Mouse (Mus musculus): ENCODE data around the gene Crtc3.

The Crtc3 gene

DNA sequence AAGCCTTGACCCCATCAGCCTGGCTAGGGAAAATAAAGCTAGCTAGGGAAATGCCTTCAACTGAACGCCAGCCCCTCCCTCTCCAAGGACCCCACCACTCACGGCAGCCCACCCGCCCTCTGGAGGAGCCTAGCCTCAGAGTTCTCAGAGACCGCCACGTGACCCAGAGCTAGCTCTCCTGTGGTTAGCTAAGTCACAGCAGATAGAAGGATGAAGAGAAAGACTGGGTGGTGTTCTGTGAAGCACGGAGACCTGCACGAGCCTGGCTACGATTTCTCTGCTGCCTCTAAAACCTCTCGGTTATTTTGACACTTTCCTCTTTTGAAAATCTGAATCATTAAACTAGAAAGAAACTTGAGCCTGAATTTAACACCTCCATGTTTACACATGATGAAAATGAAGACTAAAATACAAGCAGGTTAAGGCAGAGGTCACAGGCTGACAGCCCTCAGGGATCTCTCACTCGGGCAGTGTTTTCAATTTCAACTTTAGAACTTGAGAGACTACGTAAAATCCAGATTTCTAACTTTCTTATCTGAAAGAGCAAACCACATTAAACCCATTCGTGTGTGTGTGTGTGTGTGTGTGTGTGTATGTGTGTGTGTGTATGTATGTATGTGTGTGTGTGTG is 8.3 kb downstream of the Crtc3 start:
- DNase-seq = no peak

DNA sequence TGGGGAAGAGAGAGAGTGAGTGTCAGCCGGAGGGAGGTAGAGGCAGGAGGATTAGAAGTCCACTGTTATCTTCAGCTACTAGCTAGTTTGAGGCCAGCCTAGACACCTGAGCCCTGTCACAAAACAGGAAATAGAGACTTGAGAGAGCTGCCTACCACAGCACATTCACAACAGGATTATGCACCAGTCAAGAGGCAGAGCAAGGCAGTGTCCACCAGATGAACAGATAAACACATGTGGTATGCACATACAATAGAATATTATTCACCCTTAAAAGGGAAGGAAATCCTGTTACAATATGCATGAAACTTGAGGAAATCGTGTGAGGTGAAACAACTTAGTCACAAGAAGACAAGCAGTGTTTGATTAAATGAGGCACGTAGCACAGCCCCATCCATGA is 16.4 kb downstream of the Crtc3 start:
- DNase-seq = no peak

DNA sequence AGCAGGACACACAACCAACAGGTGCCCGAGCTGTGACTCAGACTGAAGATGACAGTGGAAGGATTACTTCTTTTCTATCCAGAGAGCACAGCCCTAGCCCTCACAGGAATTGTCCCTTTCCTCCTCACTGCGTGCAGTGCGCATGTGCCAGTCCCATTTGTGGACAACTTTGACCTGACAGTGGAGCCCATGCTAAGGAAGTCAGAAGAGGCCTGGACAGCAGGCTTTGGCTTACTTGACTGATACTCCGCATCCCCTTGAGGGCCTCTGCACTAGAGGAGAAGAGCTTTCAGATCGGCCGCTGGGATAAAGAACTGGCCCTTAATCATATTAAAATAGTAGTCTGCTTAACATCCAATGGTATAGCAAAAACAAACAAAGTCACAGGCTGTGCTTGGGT is 17.8 kb downstream of the Crtc3 start:
- no peak for DNase-seq

DNA sequence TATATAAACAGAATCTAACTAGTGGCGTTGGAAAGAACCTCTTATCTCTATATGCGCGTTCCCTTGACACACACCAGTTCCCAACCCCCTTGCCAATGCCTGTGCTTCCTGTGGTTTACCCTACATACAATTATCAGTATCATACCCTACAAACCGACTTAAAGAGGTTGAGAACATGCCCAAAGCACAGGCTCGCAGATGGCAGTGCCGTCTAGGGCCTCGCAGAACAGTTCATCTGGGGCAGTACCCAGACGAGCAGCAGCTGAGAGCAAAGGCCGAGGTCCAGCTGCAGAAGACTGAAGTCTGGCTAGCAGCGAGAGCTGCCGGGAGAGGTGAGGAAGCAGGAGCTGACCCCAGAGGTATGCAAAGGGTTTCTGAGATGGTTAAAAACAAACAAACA is 21.5 kb downstream of the Crtc3 start:
- DNase-seq = no peak

DNA sequence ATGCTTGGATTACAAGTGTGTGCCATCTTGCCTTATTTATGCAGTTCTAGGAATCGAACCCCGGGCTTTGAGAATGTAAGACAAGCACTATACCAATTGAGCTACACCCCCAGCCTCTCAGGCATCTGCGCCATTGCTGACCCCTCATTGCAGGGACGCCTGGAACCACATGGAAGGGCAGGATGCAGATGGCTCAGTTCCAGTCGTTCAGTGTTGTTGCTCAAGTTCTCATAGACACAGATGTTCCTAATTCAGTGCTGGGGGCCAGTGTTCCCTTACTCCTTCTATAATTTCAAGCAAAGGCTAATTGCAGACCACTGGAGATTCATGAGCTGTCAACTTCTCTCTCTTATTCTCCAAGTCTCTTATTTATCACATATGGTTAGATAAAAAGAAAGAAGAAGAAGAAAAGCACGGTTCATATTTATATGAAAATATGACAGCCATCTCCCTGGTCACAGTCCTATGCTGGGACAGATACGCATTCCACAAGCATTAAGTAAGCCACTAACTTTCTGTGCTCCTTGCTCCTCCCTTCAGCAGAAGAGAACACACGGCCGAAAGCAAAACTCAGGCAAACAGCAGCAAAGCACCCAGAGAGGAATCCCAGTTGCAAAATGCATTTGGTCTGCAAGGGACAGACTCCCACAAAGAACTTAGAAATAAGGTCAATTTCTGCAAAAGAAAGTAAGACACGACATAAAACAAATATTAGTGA is 22.3 kb downstream of the Crtc3 start:
- peak; percentile 78 for DNase-seq

DNA sequence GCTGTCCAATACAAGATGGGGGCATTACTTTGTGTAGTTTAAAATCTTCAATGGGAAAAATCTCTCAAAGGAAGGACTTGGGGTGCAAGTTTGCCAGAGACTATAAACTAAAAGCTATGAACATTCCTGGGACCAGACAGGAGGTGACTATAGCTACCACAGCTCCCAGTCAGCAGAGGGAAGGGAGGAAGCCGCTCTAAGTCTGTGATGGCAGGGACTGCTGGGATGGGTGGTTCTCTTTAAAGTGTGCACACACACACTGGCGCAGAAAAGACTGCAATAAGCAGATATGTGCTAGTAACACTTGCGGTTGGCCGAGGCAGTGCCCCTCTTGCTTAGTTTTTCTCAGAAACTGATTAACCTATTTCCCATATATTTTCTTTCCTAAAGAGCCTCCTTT is 27.6 kb downstream of the Crtc3 start:
- no peak for DNase-seq

DNA sequence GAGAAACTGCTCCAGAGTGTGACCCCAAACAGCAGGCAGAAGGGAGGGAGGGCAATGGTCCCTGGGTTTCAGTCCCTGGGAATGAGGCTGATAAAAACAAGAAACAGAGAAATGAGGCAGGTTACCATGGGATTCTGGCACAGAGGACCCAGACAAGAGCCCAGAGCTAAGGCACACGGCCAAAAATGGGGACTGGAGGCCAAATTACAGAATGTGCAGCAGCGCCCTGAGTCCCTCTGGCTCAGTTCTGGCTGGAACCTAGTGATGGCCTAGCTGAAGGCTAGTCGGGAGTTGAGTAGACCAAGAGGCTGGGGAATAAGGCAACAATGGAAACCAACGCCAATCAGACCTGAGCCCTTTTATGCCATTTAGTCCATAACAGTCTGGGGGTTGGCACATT is 28.1 kb downstream of the Crtc3 start:
- peak; percentile 88 for DNase-seq

DNA sequence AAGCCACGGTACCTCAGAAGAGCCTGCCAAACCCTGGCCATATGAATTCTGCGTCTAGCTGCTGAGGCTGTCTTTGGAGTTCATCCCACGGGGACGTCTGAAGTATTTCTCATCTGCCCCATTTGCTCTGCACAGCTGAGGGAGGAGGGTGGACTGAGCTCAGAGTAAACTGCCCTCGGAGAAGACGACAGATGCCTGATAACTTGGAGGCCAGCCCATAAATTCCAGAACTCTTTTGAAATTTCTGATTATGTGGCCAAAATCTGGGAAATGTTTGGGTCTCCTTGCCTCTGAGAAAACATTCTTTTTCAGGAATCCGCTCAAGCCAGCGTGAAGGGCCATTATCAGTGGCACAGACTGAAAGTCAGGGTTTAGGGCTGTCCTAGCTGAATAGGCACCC is 30.8 kb downstream of the Crtc3 start:
- peak; percentile 90 for DNase-seq

DNA sequence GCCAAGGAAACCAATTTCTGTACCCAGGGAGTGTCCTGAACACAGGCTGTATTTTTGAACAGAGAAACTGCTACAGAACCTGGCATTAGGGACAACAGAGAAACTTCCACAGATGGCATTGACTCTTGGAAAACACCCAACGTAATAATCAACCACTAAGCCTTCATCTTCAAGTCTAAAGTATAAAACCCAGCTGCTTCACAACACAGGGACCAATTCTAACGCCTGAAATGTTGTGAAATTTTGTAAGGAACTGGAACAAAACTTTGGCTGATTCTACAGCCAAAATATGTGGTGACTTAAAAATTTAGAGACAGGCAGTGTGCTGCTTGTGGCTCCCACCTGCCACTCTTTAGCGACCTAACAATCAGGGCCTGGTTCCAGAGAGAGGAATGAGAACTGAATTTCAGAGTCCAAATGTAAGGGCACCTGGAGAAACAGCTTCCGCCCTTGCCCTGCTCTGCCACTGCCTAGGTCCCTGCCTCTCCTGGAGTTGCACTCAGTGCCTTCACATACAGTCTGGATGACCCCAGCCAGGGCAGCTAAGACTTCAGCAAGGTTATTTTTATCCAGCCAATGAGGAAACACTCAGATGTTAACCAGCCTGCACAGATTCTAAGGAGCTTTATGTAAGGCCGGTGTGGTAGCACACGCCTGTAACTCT is 33.2 kb downstream of the Crtc3 start:
- DNase-seq = peak; percentile 51

DNA sequence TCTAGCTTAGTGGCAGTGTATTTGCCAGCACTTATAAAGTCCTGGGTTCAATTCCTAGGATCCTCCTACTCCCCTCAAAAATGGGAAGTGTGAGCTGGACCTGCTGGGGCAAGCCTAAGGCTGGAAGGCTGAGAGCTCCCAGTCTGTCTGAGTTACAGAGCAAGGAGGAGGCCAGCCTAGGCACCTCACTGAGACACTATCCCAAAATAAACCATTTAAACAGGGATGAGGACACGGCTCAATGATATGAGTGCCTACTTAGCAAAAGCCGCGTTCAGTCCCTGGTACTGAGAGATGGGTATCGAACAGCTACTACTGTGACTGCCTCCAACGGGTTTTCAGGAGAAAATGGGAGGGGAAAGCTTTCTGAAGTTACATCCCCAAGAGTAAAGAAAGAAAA is 33.8 kb downstream of the Crtc3 start:
- no peak for DNase-seq

DNA sequence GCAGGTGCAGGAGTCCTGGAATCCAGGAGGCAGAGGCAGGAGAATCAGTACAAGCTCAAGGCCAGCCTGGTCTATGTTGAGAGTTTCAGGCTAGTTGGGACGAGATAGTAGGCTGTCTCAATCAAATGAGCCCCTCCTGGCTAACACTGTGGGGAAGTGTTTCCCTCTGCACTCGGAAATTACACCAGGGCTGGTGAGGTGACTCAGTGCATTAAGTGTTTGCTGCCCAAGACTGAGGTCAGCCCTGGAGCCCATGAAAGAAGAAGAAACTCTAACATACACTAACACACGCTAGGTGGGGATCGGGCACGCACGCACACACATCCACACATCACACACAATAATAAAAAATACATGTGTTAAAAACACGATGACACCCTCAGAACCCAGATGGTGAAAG is 34.3 kb downstream of the Crtc3 start:
- no peak for DNase-seq

DNA sequence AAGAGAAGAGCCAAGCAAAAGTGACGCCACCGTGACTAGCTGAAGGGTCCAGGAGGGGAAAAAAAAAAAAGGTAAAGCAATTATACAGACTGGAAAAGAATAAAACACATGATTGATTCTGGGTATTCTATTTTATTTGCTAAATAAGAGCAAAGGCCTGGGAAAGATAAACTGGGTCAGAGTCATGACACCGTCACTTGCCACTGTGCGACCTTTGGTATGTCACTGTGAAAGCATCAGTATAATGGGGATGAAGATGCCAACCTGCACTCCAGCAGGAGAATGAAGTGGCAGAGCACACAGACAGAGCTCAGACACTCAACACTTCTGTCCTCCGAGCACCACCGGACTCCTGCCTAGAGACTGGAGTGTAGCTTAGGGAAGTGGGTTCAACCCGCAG is 34.7 kb downstream of the Crtc3 start:
- no peak for DNase-seq

DNA sequence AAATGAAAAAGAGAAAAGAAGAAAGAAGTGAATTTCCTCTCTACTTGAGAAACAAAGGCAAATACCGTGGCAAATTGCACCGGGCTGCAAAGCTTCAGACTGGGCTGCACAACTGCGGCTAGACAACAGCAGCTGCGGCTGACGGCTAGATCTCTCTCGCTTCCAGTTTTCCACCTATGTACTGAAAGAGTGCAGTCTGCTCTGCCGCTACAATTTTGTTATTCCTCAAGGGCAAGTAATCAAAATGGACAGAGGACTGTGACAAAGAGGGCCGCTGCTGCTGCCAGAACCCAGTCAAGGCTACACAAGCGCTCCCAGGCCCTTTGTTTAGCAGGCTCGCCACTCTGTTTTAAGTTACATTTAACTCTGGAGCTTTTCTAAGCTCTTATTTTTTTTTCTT is 35.6 kb downstream of the Crtc3 start:
- DNase-seq = no peak

DNA sequence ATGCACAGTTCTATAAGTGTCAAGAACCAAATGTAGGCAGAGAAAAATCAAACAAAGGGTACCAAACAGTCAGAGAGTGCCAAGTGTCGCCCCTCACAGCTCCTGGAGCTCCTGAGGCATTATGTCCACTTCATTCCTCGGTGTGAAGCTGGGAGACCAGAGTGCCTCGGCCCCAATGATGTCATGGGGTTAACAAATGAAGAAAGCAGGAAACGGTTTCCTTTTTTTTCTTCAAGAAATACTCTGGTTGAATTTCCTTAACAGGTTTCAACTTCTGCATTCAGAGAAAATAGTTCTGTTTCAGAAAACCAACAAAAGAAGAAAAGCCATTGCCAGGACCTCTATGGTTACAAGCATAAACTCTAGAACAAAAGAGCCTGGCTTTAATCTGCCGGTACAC is 36.4 kb downstream of the Crtc3 start:
- no peak for DNase-seq

DNA sequence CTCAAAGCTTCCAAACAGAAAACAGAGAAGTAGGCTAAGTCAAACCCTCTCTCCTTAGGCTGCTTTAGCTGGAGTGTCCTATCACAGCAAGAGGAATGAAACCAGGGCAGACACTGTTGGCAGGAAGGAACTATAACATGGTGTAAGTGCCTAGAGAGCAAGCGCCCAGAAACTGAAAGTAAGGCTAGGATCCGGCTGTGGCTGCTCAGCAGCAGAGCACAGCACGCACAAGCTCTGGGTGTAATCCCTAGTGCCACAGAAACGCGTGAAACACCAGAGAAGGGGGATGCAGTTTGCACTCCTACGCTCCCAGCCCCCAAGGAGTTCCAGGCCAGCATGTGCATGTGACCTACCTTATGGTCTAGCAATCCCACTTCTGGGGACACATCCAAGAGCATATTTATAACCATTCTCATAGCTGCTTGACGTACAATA is 41.2 kb downstream of the Crtc3 start:
- peak; percentile 61 for DNase-seq

DNA sequence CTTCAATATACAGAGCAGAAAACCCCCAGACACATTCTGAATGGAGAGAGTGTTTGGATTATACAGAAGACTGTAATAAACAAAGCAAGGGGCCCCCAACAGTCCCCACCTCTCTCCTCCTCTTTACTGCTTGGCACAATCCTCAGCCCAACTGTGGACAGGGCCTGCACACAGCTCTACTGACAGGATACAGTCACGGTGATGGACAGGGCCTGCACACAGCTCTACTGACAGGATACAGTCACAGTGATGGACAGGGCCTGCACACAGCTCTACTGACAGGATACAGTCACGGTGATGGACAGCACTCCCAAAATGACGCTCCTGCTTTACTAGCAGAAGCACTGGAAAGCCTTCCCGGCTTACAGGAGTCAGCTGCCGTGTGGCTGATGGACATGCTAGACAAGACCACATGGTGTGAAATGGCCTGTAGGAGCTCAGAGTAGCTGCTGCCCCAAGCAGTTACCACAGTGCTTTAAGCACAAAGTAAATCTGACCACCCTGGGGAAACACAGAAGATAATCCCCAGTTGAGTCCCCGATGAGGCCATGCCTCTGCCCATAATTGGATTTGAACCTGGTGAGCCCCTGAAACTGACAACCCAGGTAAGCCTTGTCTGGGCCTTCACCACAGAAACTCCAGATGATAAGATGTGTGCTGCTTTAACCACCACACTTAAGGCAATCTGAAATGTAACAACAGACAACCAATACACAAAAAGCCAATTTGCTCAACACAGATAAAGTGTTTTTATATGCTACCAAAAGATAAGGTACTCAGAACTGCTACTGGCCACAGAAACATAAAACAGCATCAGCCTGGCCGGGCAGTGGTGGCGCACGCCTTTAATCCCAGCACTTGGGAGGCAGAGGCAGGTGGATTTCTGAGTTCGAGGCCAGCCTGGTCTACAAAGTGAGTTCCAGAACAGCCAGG is 42.3 kb downstream of the Crtc3 start:
- DNase-seq = peak; percentile 64

DNA sequence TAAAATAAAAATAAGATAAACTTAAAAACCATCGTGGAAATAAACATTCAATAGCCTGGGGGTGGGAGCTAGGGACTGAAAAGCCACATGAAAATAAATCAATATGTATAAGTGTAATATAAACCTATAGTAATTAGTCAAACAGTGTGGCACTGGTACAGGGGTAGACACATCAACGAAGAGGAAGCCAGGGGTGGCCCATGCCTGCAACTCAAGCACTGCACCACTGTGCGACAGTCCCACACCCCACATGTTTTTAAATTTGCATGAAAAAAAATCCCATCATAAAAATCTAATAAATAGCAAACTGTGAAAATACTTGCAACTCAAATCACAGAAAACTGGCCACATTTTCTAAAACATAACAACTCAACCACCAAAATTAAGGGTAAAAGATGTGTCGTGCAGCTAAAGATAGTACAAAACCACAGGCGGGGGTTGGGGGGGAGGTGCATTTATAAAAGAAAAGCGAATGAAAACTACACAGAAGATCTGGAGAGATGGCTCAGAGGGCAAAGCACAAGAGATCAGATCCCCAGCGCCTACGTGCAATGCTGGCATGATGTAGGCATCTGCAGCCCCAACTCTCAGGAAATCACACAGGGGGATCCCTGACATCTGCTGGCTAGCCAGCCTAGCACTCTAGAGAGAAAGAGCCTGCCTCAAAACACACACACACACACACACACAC is 45.6 kb downstream of the Crtc3 start:
- DNase-seq = no peak

DNA sequence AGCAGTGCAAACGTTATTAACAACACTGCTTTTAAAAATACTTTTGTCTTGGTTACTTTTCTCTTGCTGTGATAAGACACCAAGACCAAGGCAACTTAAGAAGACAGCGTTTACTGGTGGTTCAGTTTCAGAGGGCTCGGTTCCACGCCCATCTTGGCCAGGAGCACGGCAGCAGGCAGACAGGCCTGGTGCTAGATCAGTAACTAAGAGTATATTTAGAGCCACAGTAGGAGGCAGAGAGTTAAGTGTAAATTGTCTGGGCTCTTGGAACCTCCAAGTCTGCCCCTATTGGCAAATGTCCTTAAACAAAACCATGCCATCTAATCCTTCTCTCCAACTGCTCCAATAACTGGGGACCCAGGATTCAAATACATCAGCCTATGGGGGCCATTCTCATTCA is 46.1 kb downstream of the Crtc3 start:
- no peak for DNase-seq

DNA sequence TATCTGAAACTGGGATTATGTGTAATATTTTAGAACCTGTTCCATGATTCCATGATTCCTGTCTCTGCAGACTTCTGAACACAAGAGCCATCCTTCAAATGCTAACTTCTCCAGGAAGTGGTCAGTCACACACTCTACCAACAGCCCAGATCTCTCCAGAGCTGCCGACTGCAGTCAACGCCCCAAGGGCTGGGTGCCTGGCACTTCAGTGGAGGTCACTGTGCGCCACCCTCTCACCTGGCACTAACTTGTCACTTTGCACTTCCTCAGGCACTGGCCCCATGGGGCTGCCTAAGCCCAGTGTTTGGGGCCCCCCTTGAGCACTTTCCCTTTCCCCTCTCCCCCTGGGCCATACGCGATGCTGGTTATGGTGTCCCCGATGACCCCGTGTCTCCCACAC is 46.8 kb downstream of the Crtc3 start:
- DNase-seq = no peak

DNA sequence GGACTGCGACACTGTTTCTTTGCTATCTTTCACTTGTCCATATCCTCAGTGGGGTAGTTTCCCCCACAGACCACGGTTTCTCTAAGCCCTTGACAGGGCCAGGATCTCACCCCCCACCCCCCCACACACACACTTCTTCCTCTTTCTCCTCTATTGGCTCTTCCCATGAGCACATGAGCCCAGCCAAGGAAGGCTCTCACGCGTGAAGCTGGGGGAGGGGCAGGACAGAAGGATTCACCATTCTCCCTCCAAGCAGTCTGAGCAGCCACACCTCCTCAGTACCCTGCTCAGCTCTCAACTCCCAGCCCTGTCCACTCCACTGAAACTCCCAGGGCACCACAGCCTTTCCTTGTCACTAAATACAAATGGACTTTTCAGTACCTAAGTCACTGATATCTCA is 47.2 kb downstream of the Crtc3 start:
- DNase-seq = no peak

DNA sequence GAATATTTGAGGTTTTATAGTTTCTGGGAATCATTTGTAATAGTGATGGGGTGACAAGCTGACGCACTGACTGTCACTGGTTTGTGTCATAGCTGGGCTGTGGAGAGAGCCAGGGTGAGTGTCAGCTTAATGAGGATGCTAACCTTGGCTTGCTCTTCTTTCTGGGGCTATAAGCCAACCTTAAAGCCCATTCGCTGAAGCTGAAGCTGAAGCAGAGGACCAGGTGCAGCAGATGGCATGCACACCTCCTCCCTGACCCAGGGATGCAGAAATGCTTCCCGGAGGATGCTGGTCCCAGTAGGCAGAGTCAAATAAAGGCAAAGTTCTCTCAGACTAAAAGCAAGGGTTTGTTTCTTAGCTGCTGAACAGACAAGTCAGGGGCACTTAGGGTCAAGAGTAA is 48.7 kb downstream of the Crtc3 start:
- DNase-seq = no peak

DNA sequence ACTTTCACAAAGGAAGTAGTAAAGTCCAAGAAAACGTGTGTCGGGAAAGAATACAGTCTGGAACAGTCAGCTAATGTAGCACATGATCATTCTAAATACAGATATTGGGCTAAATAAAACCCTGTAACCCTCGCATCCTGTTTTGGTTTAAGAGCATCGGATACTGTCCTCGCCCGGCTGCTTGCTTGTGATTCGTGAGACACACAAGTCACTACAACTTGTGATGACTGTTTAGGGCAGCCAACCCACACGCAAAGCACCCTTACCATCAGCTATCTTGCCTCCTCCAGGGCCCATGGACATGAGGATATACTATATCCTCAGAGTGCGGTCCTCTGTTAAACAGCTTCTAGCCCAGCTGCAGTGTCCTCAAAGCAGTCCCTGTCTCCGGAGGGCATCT is 50.2 kb downstream of the Crtc3 start:
- DNase-seq = no peak
